In genomic region chr8:72018141-72018540, GRCm38 (mm10) we compare ENCODE assay signal across 16 mouse cellular contexts. TPM values are rescaled to one million over a fixed set of nuclear protein-coding genes. Genes with fewer than 3 reads are reported as not detected.
DNase-seq lines count a peak whose midpoint lies in the region; ATAC-seq lines count a peak whose summit lies in the region.
"Had no signal": no experiment of that assay in that cellular context is flagged by ENCODE, and none has a peak within 500 bp of the region (broad histone marks: within the 10 kb centered on the region; RNA-seq: fewer than 3 reads in every experiment).

No protein-coding gene starts in this region.

- H3K27me3 ChIP-seq in intestine, embryonic 16.5 days (replicated peaks; ENCODE audit: control insufficient read depth, insufficient read depth, low read length): no peaks in the 10 kb centered on the region
- H3K27me3 ChIP-seq: forebrain, embryonic 15.5 days; limb, embryonic 12.5 days; neural tube, embryonic 13.5 days had no signal

- no peaks in the 10 kb centered on the region for H3K9me3 ChIP-seq in intestine, embryonic 16.5 days (ENCODE audit: control insufficient read depth, low read length)
- H3K9me3 ChIP-seq: forebrain, embryonic 15.5 days; limb, embryonic 12.5 days; midbrain, embryonic 10.5 days; neural tube, embryonic 13.5 days had no signal

- no peak overlapping the region for H3K27ac ChIP-seq in intestine, embryonic 16.5 days (ENCODE audit: low read length)
- H3K27ac ChIP-seq: forebrain, embryonic 15.5 days; limb, embryonic 12.5 days; midbrain, embryonic 10.5 days; neural tube, embryonic 13.5 days had no signal

- WGBS in intestine, embryonic 16.5 days: 80% methylated on average over 2 of the region's 2 CpGs

- no peak overlapping the region for H3K4me2 ChIP-seq in intestine, embryonic 16.5 days (ENCODE audit: low read depth, low read length)
- H3K4me2 ChIP-seq: forebrain, embryonic 15.5 days; limb, embryonic 12.5 days; neural tube, embryonic 13.5 days had no signal

- ATAC-seq in intestine, embryonic 16.5 days: no peak
- ATAC-seq: forebrain, embryonic 15.5 days had no signal

- no peak overlapping the region for H3K9ac ChIP-seq in intestine, embryonic 16.5 days (ENCODE audit: low read depth, low read length)
- H3K9ac ChIP-seq: forebrain, embryonic 15.5 days; limb, embryonic 12.5 days; neural tube, embryonic 13.5 days had no signal

- no peaks in the 10 kb centered on the region for H3K36me3 ChIP-seq in intestine, embryonic 16.5 days (ENCODE audit: control insufficient read depth, insufficient read depth, low read length)
- H3K36me3 ChIP-seq: forebrain, embryonic 15.5 days; limb, embryonic 12.5 days; midbrain, embryonic 10.5 days; neural tube, embryonic 13.5 days had no signal

- peak; percentile 30 for DNase-seq in adrenal gland, postnatal 10 days
- DNase-seq in adrenal gland, postnatal 4 days (ENCODE audit: low spot score in 2 of 2): no peak
- DNase-seq in kidney, postnatal 10 days: peak; percentile 20
- DNase-seq in kidney, adult 8-10 months: no peak
- DNase-seq in 416B (ENCODE audit: low read depth): peak; percentile 20
- peak; percentile 2 to 28 for DNase-seq in frontal cortex, postnatal 36 days (ENCODE audit: low spot score in 2 of 2)
- DNase-seq in cerebellum, adult 11-12 months: no peak
- DNase-seq: lung, adult 2 months; thymus, postnatal 4 days had no signal

- H3K4me3 ChIP-seq in intestine, embryonic 16.5 days (ENCODE audit: low read length): no peak overlapping the region
- H3K4me3 ChIP-seq: forebrain, embryonic 15.5 days; limb, embryonic 12.5 days; midbrain, embryonic 10.5 days; neural tube, embryonic 13.5 days had no signal

- no peaks in the 10 kb centered on the region for H3K4me1 ChIP-seq in intestine, embryonic 16.5 days (ENCODE audit: control insufficient read depth, insufficient read depth, low read length)
- H3K4me1 ChIP-seq: forebrain, embryonic 15.5 days; limb, embryonic 12.5 days; midbrain, embryonic 10.5 days; neural tube, embryonic 13.5 days had no signal

RNA-seq across cellular contexts. Expression of gene Cyp4f18, which starts 8.7 kb away (rescaled TPM):
- total RNA-seq in adrenal gland, postnatal 10 days (2021): 1 to 10 TPM; 1.7 to 1.8 TPM
- 1 to 10 TPM; 1.5 to 1.7 TPM for total RNA-seq in adrenal gland, postnatal 4 days (2021)
- 3.3 and 3.8 TPM in 2 replicates for polyA plus RNA-seq in intestine, embryonic 16.5 days (2015; fragmentation: Nextera tagmentation; extraction: Ambion mirVana)

RNA-seq across cellular contexts. Expression of gene Olfr372, which starts 22.9 kb away (rescaled TPM):
- not detected for total RNA-seq in adrenal gland, postnatal 10 days (2021)
- not detected for total RNA-seq in adrenal gland, postnatal 4 days (2021)
- polyA plus RNA-seq in intestine, embryonic 16.5 days (2015; fragmentation: Nextera tagmentation; extraction: Ambion mirVana): not detected in 2 replicates
- total RNA-seq: heart, postnatal 36 days had no signal
- polyA plus RNA-seq: forebrain, embryonic 15.5 days; kidney, embryonic 16.5 days; limb, embryonic 12.5 days; lung, adult 2 months; midbrain, embryonic 10.5 days; neural tube, embryonic 13.5 days had no signal

Comparison
In these comparisons a context has a peak if more than half of its experiments do, and no peak if none do; other contexts are left out.
1. DNase-seq: peak in adrenal gland, postnatal 10 days (single experiment), kidney, postnatal 10 days (single experiment), 416B (single experiment) and frontal cortex, postnatal 36 days (2 of 2); none in adrenal gland, postnatal 4 days (0 of 2), kidney, adult 8-10 months (0 of 2) and cerebellum, adult 11-12 months (single experiment).